Mouse (Mus musculus) adrenal gland, postnatal 25 days (tissue): ENCODE data around the gene Chat. TPM values are rescaled to one million over a fixed set of nuclear protein-coding genes. Genes with fewer than 3 reads are reported as not detected.
"Not testable (repeated sequence)": the region's sequence is repeated elsewhere in the genome, so short reads cannot be mapped to it uniquely, and the experiment has no call there.

Experiments
- DNase-seq: peaks from one replicate; pipeline ENCODE4 v3.0.0; 2021; ENCODE audit warnings: mixed read lengths
- total RNA-seq: library from RNA; stranded (reverse); gene quantifications from 2 replicates; pipeline ENCODE4 v1.2.3, GENCODE M21; 2021

The Chat gene
- total RNA-seq, 1 experiment from 2014 or later, result not detected

- DNase-seq, result no peak
Observed at GRCm38 (mm10) chr14:32452552-32452951, 13.2 kb downstream of the Chat start.

- no peak for DNase-seq
Observed at GRCm38 (mm10) chr14:32446989-32447388, 18.8 kb downstream of the Chat start.

- no peak for DNase-seq
Observed at GRCm38 (mm10) chr14:32443446-32443845, 22.3 kb downstream of the Chat start.

GRCm38 (mm10) chr14:32439744-32440143 lies 26.0 kb downstream of the Chat start:
- no peak for DNase-seq

- no peak for DNase-seq
Observed at GRCm38 (mm10) chr14:32439316-32439715, 26.5 kb downstream of the Chat start.

GRCm38 (mm10) chr14:32437352-32437793 lies 28.4 kb downstream of the Chat start:
- no peak for DNase-seq

- DNase-seq, result no peak
Observed at GRCm38 (mm10) chr14:32429030-32429602, 36.7 kb downstream of the Chat start.

- DNase-seq, result no peak
Observed at GRCm38 (mm10) chr14:32423946-32424345, 41.8 kb downstream of the Chat start.

GRCm38 (mm10) chr14:32418747-32419146 lies 47.0 kb downstream of the Chat start:
- DNase-seq, result no peak

- DNase-seq, result no peak
Observed at GRCm38 (mm10) chr14:32412075-32412474, 53.7 kb downstream of the Chat start.

GRCm38 (mm10) chr14:32410084-32410483 lies 55.7 kb downstream of the Chat start:
- no peak for DNase-seq

GRCm38 (mm10) chr14:32405399-32405798 lies 60.4 kb downstream of the Chat start:
- DNase-seq, result not testable (repeated sequence)

- DNase-seq, result peak; percentile 76
Observed at GRCm38 (mm10) chr14:32388196-32388595, 77.6 kb downstream of the Chat start, which contains the start of gene 1700024G13Rik. TSS of gene 1700024G13Rik (minus strand) at chr14:32388391.

- no peak for DNase-seq
Observed at GRCm38 (mm10) chr14:32381619-32382018, 84.2 kb downstream of the Chat start.

- no peak for DNase-seq
Observed at GRCm38 (mm10) chr14:32381066-32381465, 84.7 kb downstream of the Chat start.

GRCm38 (mm10) chr14:32380099-32380480 lies 85.7 kb downstream of the Chat start:
- no peak for DNase-seq

- no peak for DNase-seq
Observed at GRCm38 (mm10) chr14:32379395-32380098, 86.2 kb downstream of the Chat start.

- no peak for DNase-seq
Observed at GRCm38 (mm10) chr14:32372510-32372909, 93.3 kb downstream of the Chat start.

- no peak for DNase-seq
Observed at GRCm38 (mm10) chr14:32369756-32370155, 96.0 kb downstream of the Chat start.

GRCm38 (mm10) chr14:32364359-32364758 lies 101.4 kb downstream of the Chat start:
- no peak for DNase-seq
